Mouse (Mus musculus) lung, adult 2 months (tissue): ENCODE data around the gene Gldc.

Source experiments
- CTCF ChIP-seq: fragments of 200-500 bp; IDR thresholded peaks from 2 replicates; pipeline ENCODE4 v1.5.1; 2011; ENCODE audit warnings: mild to moderate bottlenecking, low read length, control low read depth; ENCODE audit not compliant: insufficient read depth
- POLR2A ChIP-seq: fragments of 200-500 bp; IDR thresholded peaks from 2 replicates; pipeline ENCODE4 v1.6.1; 2011; ENCODE audit warnings: low read depth, mild to moderate bottlenecking, control low read depth, low read length, borderline replicate concordance; ENCODE audit errors: extremely low read depth

- no peak for TF ChIP-seq POLR2A
- no peak for TF ChIP-seq CTCF
Observed at GRCm38 (mm10) chr19:30118344-30119312, 56.6 kb downstream of the Gldc start.
